Mouse (Mus musculus) MEL (cell line): ENCODE data around the gene Mapt. TPM values are rescaled to one million over a fixed set of nuclear protein-coding genes. Genes with fewer than 3 reads are reported as not detected.

Source experiments
- DNase-seq: peaks from one replicate; pipeline ENCODE4 v3.0.0; 2011; ENCODE audit warnings: low read depth, low spot score
- H3K27ac ChIP-seq: 2 replicates; pipeline ENCODE4 v1.5.1; 2012; ENCODE audit warnings: low read depth, mild to moderate bottlenecking, control low read depth, low read length, moderate library complexity; ENCODE audit not compliant: control insufficient read depth
- H3K27me3 ChIP-seq, 2 experiments: fragments of 150-350 bp in 1 of 2; sonication (generic) in 1 of 2; 2 replicates each; pipeline ENCODE4 v1.6.1; 2012; ENCODE audit warnings: low read length in 2 of 2, mild to moderate bottlenecking in 2 of 2, improper control_type of control experiment in 1 of 2, moderate library complexity in 1 of 2; ENCODE audit not compliant: insufficient read depth in 2 of 2, control insufficient read depth in 1 of 2
- H3K36me3 ChIP-seq, 2 experiments: 2 replicates each; pipeline ENCODE4 v1.6.1; 2012 to 2014; ENCODE audit warnings: low read length in 2 of 2, improper control_type of control experiment in 1 of 2, inconsistent platforms in 1 of 2, mild to moderate bottlenecking in 1 of 2; ENCODE audit not compliant: insufficient read depth in 2 of 2, control insufficient read depth in 1 of 2
- H3K4me1 ChIP-seq, 2 experiments: fragments of 150-350 bp in 1 of 2; sonication (generic) in 1 of 2; 2 replicates each; pipeline ENCODE4 v1.6.1; 2012; ENCODE audit warnings: low read length in 2 of 2, improper control_type of control experiment in 1 of 2, mild to moderate bottlenecking in 1 of 2; ENCODE audit not compliant: insufficient read depth in 2 of 2, control insufficient read depth in 1 of 2
- H3K4me3 ChIP-seq, 2 experiments: fragments of 150-350 bp in 1 of 2; sonication (generic) in 1 of 2; 2 replicates each; pipeline ENCODE4 v1.5.1; 2012; ENCODE audit warnings: low read depth in 2 of 2, low read length in 2 of 2, mild to moderate bottlenecking in 2 of 2, moderate library complexity in 2 of 2, control low read depth in 1 of 2, improper control_type of control experiment in 1 of 2; ENCODE audit not compliant: control insufficient read depth in 1 of 2, insufficient read depth in 1 of 2
- H3K79me2 ChIP-seq: 2 replicates; pipeline ENCODE4 v1.6.1; 2012; ENCODE audit warnings: mild to moderate bottlenecking, low read length, moderate library complexity; ENCODE audit not compliant: control insufficient read depth, poor library complexity, insufficient read depth
- H3K9ac ChIP-seq: 2 replicates; pipeline ENCODE4 v1.6.1; 2012; ENCODE audit warnings: low read depth, mild to moderate bottlenecking, control low read depth, low read length, moderate library complexity; ENCODE audit not compliant: control insufficient read depth, poor library complexity, severe bottlenecking
- H3K9me3 ChIP-seq: fragments of 150-350 bp; sonication (generic); replicated peaks from 2 replicates; pipeline ENCODE4 v1.6.1; 2012; ENCODE audit warnings: mild to moderate bottlenecking, low read length, improper control_type of control experiment, moderate library complexity; ENCODE audit not compliant: insufficient read depth
- BHLHE40 ChIP-seq: IDR thresholded peaks from 2 replicates; pipeline ENCODE4 v1.6.1; 2012; ENCODE audit warnings: low read depth, mild to moderate bottlenecking, inconsistent platforms, low read length, improper control_type of control experiment, borderline replicate concordance
- CTCF ChIP-seq, 3 experiments: IDR thresholded peaks in 2 of 3; conservative IDR thresholded peaks in 1 of 3; 2 replicates each; pipeline ENCODE4 v1.5.1; 2011 to 2012; ENCODE audit warnings: low read length in 3 of 3, low read depth in 2 of 3, mild to moderate bottlenecking in 2 of 3, improper control_type of control experiment in 1 of 3, inconsistent platforms in 1 of 3, mixed read lengths in 1 of 3, moderate library complexity in 1 of 3; ENCODE audit not compliant: control insufficient read depth in 1 of 3, insufficient read depth in 1 of 3, poor library complexity in 1 of 3, severe bottlenecking in 1 of 3
- ELF1 ChIP-seq: IDR thresholded peaks from 2 replicates; pipeline ENCODE4 v1.6.1; 2014; ENCODE audit warnings: low read depth, mild to moderate bottlenecking, inconsistent platforms, low read length, improper control_type of control experiment, moderate library complexity
- EP300 ChIP-seq, 2 experiments: IDR thresholded peaks; 2 replicates each; pipeline ENCODE4 v1.6.1; 2011; ENCODE audit warnings: improper control_type of control experiment in 2 of 2, low read length in 2 of 2, low read depth in 1 of 2, mild to moderate bottlenecking in 1 of 2
- GATA1 ChIP-seq: IDR thresholded peaks from 2 replicates; pipeline ENCODE4 v1.6.1; 2011; ENCODE audit warnings: low read depth, low read length, improper control_type of control experiment
- JUND ChIP-seq: IDR thresholded peaks from 2 replicates; pipeline ENCODE4 v1.6.1; 2011; ENCODE audit warnings: low read depth, mild to moderate bottlenecking, improper control_type of control experiment, low read length
- MAZ ChIP-seq: IDR thresholded peaks from 2 replicates; pipeline ENCODE4 v1.6.1; 2012; ENCODE audit warnings: low read depth, mild to moderate bottlenecking, inconsistent platforms, low read length, improper control_type of control experiment
- MXI1 ChIP-seq: IDR thresholded peaks from 2 replicates; pipeline ENCODE4 v1.6.1; 2011; ENCODE audit warnings: mild to moderate bottlenecking, low read depth, low read length, improper control_type of control experiment
- MYC ChIP-seq: IDR thresholded peaks from 2 replicates; pipeline ENCODE4 v1.6.1; 2011; ENCODE audit warnings: low read depth, mild to moderate bottlenecking, low read length, improper control_type of control experiment, moderate library complexity
- NRF1 ChIP-seq: IDR thresholded peaks from 2 replicates; pipeline ENCODE4 v1.6.1; 2014; ENCODE audit warnings: low read depth, mild to moderate bottlenecking, inconsistent platforms, low read length, improper control_type of control experiment, moderate library complexity; ENCODE audit not compliant: poor library complexity, insufficient read depth, severe bottlenecking
- POLR2AphosphoS2 ChIP-seq: IDR thresholded peaks from 2 replicates; pipeline ENCODE4 v1.6.1; 2011; ENCODE audit warnings: low read length, improper control_type of control experiment
- POLR2AphosphoS5 ChIP-seq: IDR thresholded peaks from 2 replicates; pipeline ENCODE4 v1.6.1; 2012; ENCODE audit warnings: low read depth, borderline replicate concordance, mild to moderate bottlenecking, inconsistent platforms, low read length, moderate library complexity, mixed read lengths
- RCOR1 ChIP-seq: IDR thresholded peaks from 2 replicates; pipeline ENCODE4 v1.6.1; 2012; ENCODE audit warnings: low read depth, mild to moderate bottlenecking, inconsistent platforms, low read length, improper control_type of control experiment
- SIN3A ChIP-seq: IDR thresholded peaks from 2 replicates; pipeline ENCODE4 v1.6.1; 2012; ENCODE audit warnings: low read length, improper control_type of control experiment, inconsistent platforms
- SMC3 ChIP-seq: IDR thresholded peaks from 2 replicates; pipeline ENCODE4 v1.6.1; 2011; ENCODE audit warnings: low read depth, low read length, improper control_type of control experiment
- TBP ChIP-seq: IDR thresholded peaks from 2 replicates; pipeline ENCODE4 v1.8.0; 2011; ENCODE audit warnings: low read depth, low read length, improper control_type of control experiment
- TCF12 ChIP-seq: IDR thresholded peaks from 2 replicates; pipeline ENCODE4 v1.6.1; 2014; ENCODE audit warnings: low read depth, mild to moderate bottlenecking, inconsistent platforms, low read length, improper control_type of control experiment, moderate library complexity
- USF1 ChIP-seq: IDR thresholded peaks from 2 replicates; pipeline ENCODE4 v1.6.1; 2014; ENCODE audit warnings: low read depth, mild to moderate bottlenecking, inconsistent platforms, low read length, improper control_type of control experiment, moderate library complexity
- ZC3H11A ChIP-seq: IDR thresholded peaks from 2 replicates; pipeline ENCODE4 v1.6.1; 2012; ENCODE audit warnings: low read depth, mild to moderate bottlenecking, inconsistent platforms, low read length, improper control_type of control experiment
- ZKSCAN1 ChIP-seq: IDR thresholded peaks from 2 replicates; pipeline ENCODE4 v1.6.1; 2012; ENCODE audit warnings: low read depth, mild to moderate bottlenecking, inconsistent platforms, low read length, improper control_type of control experiment, moderate library complexity
- ZNF384 ChIP-seq: IDR thresholded peaks from 2 replicates; pipeline ENCODE4 v1.6.1; 2012; ENCODE audit warnings: low read depth, mild to moderate bottlenecking, inconsistent platforms, low read length, improper control_type of control experiment
- polyA plus RNA-seq, 2 experiments: library from polyadenylated mRNA; stranded (reverse) in 1 of 2; unstranded in 1 of 2; fragments of >175 nt in 1 of 2; fragments of >200 nt in 1 of 2; gene quantifications; 2 replicates each; pipeline versions ENCODE4 v1.2.1 to v1.2.4; 2012; ENCODE audit warnings: low replicate concordance in 2 of 2, low read depth in 1 of 2; ENCODE audit not compliant: insufficient read length in 2 of 2, insufficient read depth in 1 of 2, missing spikeins in 1 of 2
- total RNA-seq: library from RNA; depleted of rRNA; stranded (reverse); fragments of 300-350 nt; gene quantifications from 2 replicates; pipeline ENCODE4 v1.2.3, GENCODE M21; 2012

Mapt gene
- total and polyA plus RNA-seq, 3 experiments: 0.89 to 1.7 TPM; not detected in 1

GRCm38 (mm10) chr11:104315703-104316102, 84.5 kb downstream of the Mapt start:
- Histone ChIP-seq H3K27me3 (no peaks in the 10 kb centered on the region), H3K4me1 (peaks cover 7 to 33% of the 10 kb centered on the region in 2 experiments; a peak in 3 of 4 replicates), H3K79me2 (no peaks in the 10 kb centered on the region), H3K36me3 (peaks cover 0 to 7% of the 10 kb centered on the region in 2 experiments; a peak in 2 of 4 replicates), H3K4me3 (no peak overlapping the region), H3K9ac (no peak overlapping the region), H3K27ac (no peak overlapping the region), H3K9me3 (no peaks in the 10 kb centered on the region)
- peak; percentile 97 for TF ChIP-seq ZC3H11A
- peak; percentile 75 for TF ChIP-seq SIN3A
- peak; percentile 42; the same call in 1 of the 2 replicates for TF ChIP-seq MXI1
- 0 out of 2 replicates have a peak, but pooled peaks have one; percentile 12 for TF ChIP-seq TCF12
- no peak for TF ChIP-seq BHLHE40
- TF ChIP-seq ELF1: 0 out of 2 replicates have a peak, but pooled peaks have one; percentile 23
- 0 out of 2 replicates have a peak, but pooled peaks have one; percentile 43 for TF ChIP-seq MYC
- peak; percentile 98 for TF ChIP-seq SMC3
- no peak for TF ChIP-seq RCOR1
- no peak for TF ChIP-seq POLR2AphosphoS2
- TF ChIP-seq TBP: 0 out of 2 replicates have a peak, but pooled peaks have one; percentile 30
- TF ChIP-seq ZNF384: peak; percentile 52; the same call in 1 of the 2 replicates
- peak; percentile 99 to 100 (median 100) for TF ChIP-seq CTCF (IDR thresholded peaks at IDR 0.05 in 2 of 3, conservative IDR thresholded peaks at IDR 0.05 in 1 of 3; ENCODE audit: control insufficient read depth in 1 of 3, insufficient read depth in 1 of 3, low read depth in 2 of 3, low read length in 3 of 3, poor library complexity in 1 of 3, severe bottlenecking in 1 of 3)
- DNase-seq: peak; percentile 95

GRCm38 (mm10) chr11:104316685-104317400, 85.7 kb downstream of the Mapt start:
- Histone ChIP-seq H3K4me1 (peaks cover 5 to 25% of the 10 kb centered on the region in 2 experiments; a peak in 3 of 4 replicates), H3K4me3 (no peak overlapping the region), H3K9ac (no peak overlapping the region), H3K27ac (no peak overlapping the region), H3K9me3 (no peaks in the 10 kb centered on the region), H3K36me3 (peaks cover 0 to 5% of the 10 kb centered on the region in 2 experiments; a peak in 2 of 4 replicates), H3K79me2 (no peaks in the 10 kb centered on the region), H3K27me3 (no peaks in the 10 kb centered on the region)
- no peak for DNase-seq
- no peak for TF ChIP-seq USF1
- TF ChIP-seq NRF1: no peak
- TF ChIP-seq POLR2AphosphoS5: no peak
- TF ChIP-seq GATA1: no peak
- no peak for TF ChIP-seq SMC3
- TF ChIP-seq TBP: no peak
- no peak for TF ChIP-seq MAZ
- TF ChIP-seq JUND: no peak
- no peak for TF ChIP-seq EP300 (IDR thresholded peaks at IDR 0.05; ENCODE audit: low read depth in 1 of 2, low read length in 2 of 2)
- no peak for TF ChIP-seq ZKSCAN1
